Mouse (Mus musculus): ENCODE results near the gene Man2a1.

GRCm38 (mm10) chr17:64697277-64697831 is 96.8 kb downstream of the Man2a1 start:
- TF ChIP-seq GATA1 (IDR thresholded peaks at IDR 0.05; ENCODE audit: borderline replicate concordance, low read length) = no peak
- TF ChIP-seq FLI1 (IDR thresholded peaks at IDR 0.05; ENCODE audit: low read length) = no peak

All from megakaryocyte, embryonic 14.5 days (primary cell).